In the genomic region with DNA sequence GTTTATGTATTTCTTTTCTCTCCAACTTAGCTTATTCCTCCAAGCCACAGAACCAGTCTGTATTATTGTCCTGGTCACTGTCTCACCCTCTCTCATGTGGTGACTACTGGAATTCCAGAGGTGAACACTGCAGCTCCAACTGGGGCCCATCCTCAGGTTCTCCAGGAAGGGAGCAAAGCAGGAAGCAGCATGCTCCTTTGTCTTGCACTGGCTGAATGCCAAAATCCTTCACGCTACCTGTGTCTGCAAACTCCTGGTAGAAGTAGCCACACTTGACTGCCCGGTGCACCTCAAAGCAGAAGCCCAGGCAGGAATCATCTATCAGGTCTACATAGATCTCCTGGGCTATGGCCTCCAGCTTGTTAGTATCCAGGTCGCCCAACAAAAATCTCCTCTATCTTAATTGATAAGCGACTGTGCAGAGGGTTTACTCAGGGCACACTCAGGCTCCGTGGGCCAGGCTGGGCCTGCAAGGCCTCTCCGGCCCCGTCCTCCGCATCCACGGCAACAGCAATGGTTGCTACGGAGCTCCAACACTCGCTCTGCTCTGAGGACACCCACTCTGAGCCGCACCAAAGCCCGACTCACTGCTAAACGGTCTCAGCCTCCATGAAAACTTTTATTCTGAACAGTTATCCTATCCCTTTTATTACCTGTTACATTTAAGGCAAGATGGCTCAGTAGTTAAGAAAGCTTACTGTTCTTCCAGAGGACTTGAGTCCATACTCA, we compare ENCODE assay signal across 17 mouse cellular contexts. TPM values are rescaled to one million over a fixed set of nuclear protein-coding genes. Genes with fewer than 3 reads are reported as not detected.
DNase-seq lines count a peak whose midpoint lies in the region; ATAC-seq and TF ChIP-seq lines count a peak whose summit lies in the region.
"Had no signal": no experiment of that assay in that cellular context is flagged by ENCODE, and none has a peak within 500 bp of the region (broad histone marks: within the 10 kb centered on the region; RNA-seq: fewer than 3 reads in every experiment).

No protein-coding gene starts in this region.

- H3K27me3 ChIP-seq in heart, embryonic 14.5 days (ENCODE audit: control insufficient read depth, insufficient read depth, low read length): no peaks in the 10 kb centered on the region
- H3K27me3 ChIP-seq in lung, embryonic 14.5 days (ENCODE audit: insufficient read depth, low read length): no peaks in the 10 kb centered on the region
- H3K27me3 ChIP-seq in intestine, embryonic 14.5 days (replicated peaks; ENCODE audit: control insufficient read depth, insufficient read depth, low read length): no peaks in the 10 kb centered on the region
- no peaks in the 10 kb centered on the region for H3K27me3 ChIP-seq in liver, embryonic 11.5 days (replicated peaks; ENCODE audit: control insufficient read depth, insufficient read depth, low read length)
- H3K27me3 ChIP-seq: liver, embryonic 12.5 days; neural tube, embryonic 12.5 days had no signal

- TF ChIP-seq CTCF in lung, embryonic 14.5 days (IDR thresholded peaks at IDR 0.05; ENCODE audit: low read depth): no peak

- no peaks in the 10 kb centered on the region for H3K36me3 ChIP-seq in heart, embryonic 14.5 days (ENCODE audit: control insufficient read depth, insufficient read depth, low read length)
- H3K36me3 ChIP-seq in lung, embryonic 14.5 days (ENCODE audit: insufficient read depth): no peaks in the 10 kb centered on the region
- H3K36me3 ChIP-seq in intestine, embryonic 14.5 days (ENCODE audit: control insufficient read depth, insufficient read depth, low read length): no peaks in the 10 kb centered on the region
- no peaks in the 10 kb centered on the region for H3K36me3 ChIP-seq in liver, embryonic 11.5 days (ENCODE audit: control insufficient read depth, insufficient read depth, low read length)
- H3K36me3 ChIP-seq: liver, embryonic 12.5 days; neural tube, embryonic 12.5 days had no signal

- ATAC-seq in heart, embryonic 14.5 days (ENCODE audit: insufficient number of reproducible peaks, insufficient read depth, low FRiP score, low read depth): no peak
- ATAC-seq in lung, embryonic 14.5 days (ENCODE audit: insufficient read depth): no peak
- peak; percentile 30; the same call in 1 of the 2 replicates for ATAC-seq in intestine, embryonic 14.5 days (replicated peaks; ENCODE audit: low FRiP score, low TSS enrichment, low read depth)
- ATAC-seq in liver, embryonic 11.5 days (replicated peaks; ENCODE audit: low FRiP score): no peak
- ATAC-seq: forebrain, postnatal 0 days; liver, embryonic 12.5 days; midbrain, embryonic 16.5 days had no signal

- H3K27ac ChIP-seq in heart, embryonic 14.5 days (replicated peaks in 1 of 2; ENCODE audit: control insufficient read depth in 1 of 2, insufficient read depth in 1 of 2, low read depth in 2 of 2, low read length in 2 of 2): no peak overlapping the region; a peak in 1 of 4 replicates
- no peak overlapping the region for H3K27ac ChIP-seq in lung, embryonic 14.5 days (ENCODE audit: low read depth)
- no peak overlapping the region for H3K27ac ChIP-seq in intestine, embryonic 14.5 days (ENCODE audit: low read depth)
- no peak overlapping the region for H3K27ac ChIP-seq in liver, embryonic 11.5 days (ENCODE audit: low read depth, low read length)
- H3K27ac ChIP-seq: liver, embryonic 12.5 days; neural tube, embryonic 12.5 days had no signal

- 67% methylated on average over 14 of the region's 14 CpGs for WGBS in heart, embryonic 14.5 days
- 63% methylated on average over 14 of the region's 14 CpGs for WGBS in lung, embryonic 14.5 days
- 66% methylated on average over 14 of the region's 14 CpGs for WGBS in intestine, embryonic 14.5 days
- 85% methylated on average over 14 of the region's 14 CpGs for WGBS in liver, embryonic 11.5 days

- peak overlapping the region; percentile 6; the same call in 1 of the 2 replicates for H3K9ac ChIP-seq in heart, embryonic 14.5 days (ENCODE audit: low read length)
- no peak overlapping the region for H3K9ac ChIP-seq in lung, embryonic 14.5 days
- no peak overlapping the region for H3K9ac ChIP-seq in intestine, embryonic 14.5 days (ENCODE audit: low read length)
- H3K9ac ChIP-seq in liver, embryonic 11.5 days (ENCODE audit: low read depth, low read length): no peak overlapping the region
- H3K9ac ChIP-seq: forebrain, postnatal 0 days; liver, embryonic 12.5 days; neural tube, embryonic 12.5 days had no signal

- peaks cover 6 to 13% of the 10 kb centered on the region in 2 experiments; a peak in 3 of 4 replicates for H3K4me1 ChIP-seq in heart, embryonic 14.5 days (ENCODE audit: control insufficient read depth in 2 of 2, insufficient read depth in 2 of 2, low read length in 2 of 2)
- no peaks in the 10 kb centered on the region for H3K4me1 ChIP-seq in lung, embryonic 14.5 days (ENCODE audit: insufficient read depth)
- H3K4me1 ChIP-seq in intestine, embryonic 14.5 days (replicated peaks; ENCODE audit: control insufficient read depth, insufficient read depth, low read length): peaks cover 6% of the 10 kb centered on the region; the same call in 1 of the 2 replicates
- no peaks in the 10 kb centered on the region for H3K4me1 ChIP-seq in liver, embryonic 11.5 days (replicated peaks; ENCODE audit: control insufficient read depth, insufficient read depth, low read length)
- H3K4me1 ChIP-seq: liver, embryonic 12.5 days; neural tube, embryonic 12.5 days had no signal

- no peaks in the 10 kb centered on the region for H3K9me3 ChIP-seq in heart, embryonic 14.5 days (ENCODE audit: control insufficient read depth, low read length)
- H3K9me3 ChIP-seq in lung, embryonic 14.5 days (ENCODE audit: low read depth, low read length): no peaks in the 10 kb centered on the region
- no peaks in the 10 kb centered on the region for H3K9me3 ChIP-seq in intestine, embryonic 14.5 days (ENCODE audit: control insufficient read depth, low read length)
- H3K9me3 ChIP-seq in liver, embryonic 11.5 days (ENCODE audit: control insufficient read depth, low read length): no peaks in the 10 kb centered on the region
- H3K9me3 ChIP-seq: liver, embryonic 12.5 days; neural tube, embryonic 12.5 days had no signal

- intact Hi-C loops in heart, postnatal 10 days (cut with DNase I): no loop called here

- H3K4me2 ChIP-seq in heart, embryonic 14.5 days (ENCODE audit: low read length): no peak overlapping the region
- H3K4me2 ChIP-seq in lung, embryonic 14.5 days: no peak overlapping the region
- no peak overlapping the region for H3K4me2 ChIP-seq in intestine, embryonic 14.5 days (ENCODE audit: low read length)
- no peak overlapping the region for H3K4me2 ChIP-seq in liver, embryonic 11.5 days
- H3K4me2 ChIP-seq: liver, embryonic 12.5 days; neural tube, embryonic 12.5 days had no signal

- H3K4me3 ChIP-seq in heart, embryonic 14.5 days (ENCODE audit: control insufficient read depth in 1 of 2, insufficient read depth in 1 of 2, low read depth in 1 of 2, low read length in 2 of 2): no peak overlapping the region
- H3K4me3 ChIP-seq in lung, embryonic 14.5 days (ENCODE audit: low read depth, low read length): no peak overlapping the region
- no peak overlapping the region for H3K4me3 ChIP-seq in intestine, embryonic 14.5 days (ENCODE audit: low read depth, low read length)
- no peak overlapping the region for H3K4me3 ChIP-seq in liver, embryonic 11.5 days (ENCODE audit: low read depth, low read length)
- H3K4me3 ChIP-seq: erythroblast, embryonic 14.5 days; liver, embryonic 12.5 days; neural tube, embryonic 12.5 days had no signal

- DNase-seq in heart, postnatal 10 days: no peak
- peak; percentile 46 for DNase-seq in lung, embryonic 14.5 days
- DNase-seq in lung, postnatal 14 days: no peak
- peak; percentile 68 for DNase-seq in R1 (ENCODE audit: low read depth, low spot score)
- no peak for DNase-seq in intestine, embryonic 14.5 days (ENCODE audit: low spot score)
- no peak for DNase-seq in liver, embryonic 11.5 days (ENCODE audit: low spot score)
- DNase-seq in urinary bladder, postnatal 14 days (ENCODE audit: low spot score): no peak
- DNase-seq: cerebellum, adult 11-12 months; forebrain, postnatal 0 days; gastrocnemius, postnatal 14 days; layer of hippocampus, adult 9-11 months; lung, postnatal 4 days had no signal

RNA-seq across cellular contexts. Expression of gene Gpr137c, which starts 44.3 kb away (rescaled TPM):
- polyA plus RNA-seq in heart, embryonic 14.5 days (2014; fragmentation: Nextera tagmentation; extraction: Ambion mirVana): 5.4 and 6.7 TPM in 2 replicates
- 1 to 10 TPM; 2.8 to 3.0 TPM for total RNA-seq in heart, postnatal 10 days (2021)
- polyA plus RNA-seq in lung, embryonic 14.5 days (2014; fragmentation: Nextera tagmentation; extraction: Ambion mirVana): 2.1 and 2.2 TPM in 2 replicates
- polyA plus RNA-seq in intestine, embryonic 14.5 days (2014; fragmentation: Nextera tagmentation; extraction: Ambion mirVana): 3.6 and 4.2 TPM in 2 replicates
- polyA plus RNA-seq in liver, embryonic 11.5 days (2014; fragmentation: Nextera tagmentation; extraction: Ambion mirVana): 0.62 and 0.69 TPM in 2 replicates
- polyA plus RNA-seq: erythroblast, embryonic 14.5 days had no signal

RNA-seq across cellular contexts. Expression of gene Txndc16, which starts 45.0 kb away (rescaled TPM):
- polyA plus RNA-seq in heart, embryonic 14.5 days (2014; fragmentation: Nextera tagmentation; extraction: Ambion mirVana): 15.3 and 17.7 TPM in 2 replicates
- 10 to 100 TPM; 13.3 to 14.7 TPM for total RNA-seq in heart, postnatal 10 days (2021)
- 13.8 and 17.5 TPM in 2 replicates for polyA plus RNA-seq in lung, embryonic 14.5 days (2014; fragmentation: Nextera tagmentation; extraction: Ambion mirVana)
- 15.5 and 16.2 TPM in 2 replicates for polyA plus RNA-seq in intestine, embryonic 14.5 days (2014; fragmentation: Nextera tagmentation; extraction: Ambion mirVana)
- 4.1 TPM in 2 replicates for polyA plus RNA-seq in liver, embryonic 11.5 days (2014; fragmentation: Nextera tagmentation; extraction: Ambion mirVana)
- polyA plus RNA-seq: erythroblast, embryonic 14.5 days had no signal

Comparison
In these comparisons a context has a peak if more than half of its experiments do, and no peak if none do; other contexts are left out.
1. DNase-seq: peak in lung, embryonic 14.5 days (single experiment) and R1 (single experiment); none in heart, postnatal 10 days (0 of 2), lung, postnatal 14 days (single experiment), intestine, embryonic 14.5 days (single experiment), liver, embryonic 11.5 days (single experiment) and urinary bladder, postnatal 14 days (single experiment).